Mouse (Mus musculus) spleen, adult 2 months (tissue): ENCODE data around the gene Plekhj1. TPM values are rescaled to one million over a fixed set of nuclear protein-coding genes. Genes with fewer than 3 reads are reported as not detected.

ENCODE experiments used
- DNase-seq, 2 experiments: peaks; one replicate each; pipeline versions ENCODE4 v3.0.0 to v3.0.0-alpha.2; 2012 to 2021; ENCODE audit warnings: low spot score in 2 of 2, low read depth in 1 of 2
- H3K27ac ChIP-seq: fragments of 200-500 bp; 2 replicates; pipeline ENCODE4 v1.5.1; 2012; ENCODE audit warnings: low read length, inconsistent platforms; ENCODE audit not compliant: insufficient read depth
- H3K27me3 ChIP-seq: fragments of 200-500 bp; 2 replicates; pipeline ENCODE4 v1.6.1; 2012; ENCODE audit warnings: mild to moderate bottlenecking, moderate library complexity, low read length, inconsistent platforms; ENCODE audit not compliant: control insufficient read depth, insufficient read depth
- H3K36me3 ChIP-seq: fragments of 200-500 bp; 2 replicates; pipeline ENCODE4 v1.6.1; 2012; ENCODE audit warnings: mild to moderate bottlenecking, low read length, inconsistent platforms; ENCODE audit not compliant: control insufficient read depth, insufficient read depth
- H3K4me1 ChIP-seq: fragments of 200-500 bp; 2 replicates; pipeline ENCODE4 v1.6.1; 2011; ENCODE audit warnings: inconsistent platforms; ENCODE audit not compliant: control insufficient read depth, insufficient read depth, insufficient read length
- H3K4me3 ChIP-seq: fragments of 200-500 bp; 2 replicates; pipeline ENCODE4 v1.5.1; 2011; ENCODE audit warnings: mild to moderate bottlenecking, inconsistent platforms; ENCODE audit not compliant: insufficient read depth, insufficient read length; ENCODE audit errors: extremely low read depth
- CTCF ChIP-seq: fragments of 200-500 bp; IDR thresholded peaks from 2 replicates; pipeline ENCODE4 v1.5.1; 2011; ENCODE audit warnings: mild to moderate bottlenecking, inconsistent platforms; ENCODE audit not compliant: insufficient read depth, insufficient read length, insufficient replicate concordance; ENCODE audit errors: extremely low read depth
- POLR2A ChIP-seq: fragments of 200-500 bp; IDR thresholded peaks from 2 replicates; pipeline ENCODE4 v1.6.1; 2011; ENCODE audit warnings: low read depth, low read length, inconsistent platforms
- WGBS: fragments of 180-500 bp; shearing (Covaris S2); methylation state at CpG from one replicate; pipeline ENCODE4 v1.1.7; 2018; 5-methylcytosine and 5-hydroxymethylcytosine counted together
- polyA plus RNA-seq: library from polyadenylated mRNA; depleted of rRNA; stranded (reverse); fragments of >200 nt; gene quantifications from 2 replicates; pipeline ENCODE4 v1.2.3, GENCODE M21; 2012

Gene Plekhj1
- polyA plus RNA-seq, 1 experiment = 71.8 TPM

DNA sequence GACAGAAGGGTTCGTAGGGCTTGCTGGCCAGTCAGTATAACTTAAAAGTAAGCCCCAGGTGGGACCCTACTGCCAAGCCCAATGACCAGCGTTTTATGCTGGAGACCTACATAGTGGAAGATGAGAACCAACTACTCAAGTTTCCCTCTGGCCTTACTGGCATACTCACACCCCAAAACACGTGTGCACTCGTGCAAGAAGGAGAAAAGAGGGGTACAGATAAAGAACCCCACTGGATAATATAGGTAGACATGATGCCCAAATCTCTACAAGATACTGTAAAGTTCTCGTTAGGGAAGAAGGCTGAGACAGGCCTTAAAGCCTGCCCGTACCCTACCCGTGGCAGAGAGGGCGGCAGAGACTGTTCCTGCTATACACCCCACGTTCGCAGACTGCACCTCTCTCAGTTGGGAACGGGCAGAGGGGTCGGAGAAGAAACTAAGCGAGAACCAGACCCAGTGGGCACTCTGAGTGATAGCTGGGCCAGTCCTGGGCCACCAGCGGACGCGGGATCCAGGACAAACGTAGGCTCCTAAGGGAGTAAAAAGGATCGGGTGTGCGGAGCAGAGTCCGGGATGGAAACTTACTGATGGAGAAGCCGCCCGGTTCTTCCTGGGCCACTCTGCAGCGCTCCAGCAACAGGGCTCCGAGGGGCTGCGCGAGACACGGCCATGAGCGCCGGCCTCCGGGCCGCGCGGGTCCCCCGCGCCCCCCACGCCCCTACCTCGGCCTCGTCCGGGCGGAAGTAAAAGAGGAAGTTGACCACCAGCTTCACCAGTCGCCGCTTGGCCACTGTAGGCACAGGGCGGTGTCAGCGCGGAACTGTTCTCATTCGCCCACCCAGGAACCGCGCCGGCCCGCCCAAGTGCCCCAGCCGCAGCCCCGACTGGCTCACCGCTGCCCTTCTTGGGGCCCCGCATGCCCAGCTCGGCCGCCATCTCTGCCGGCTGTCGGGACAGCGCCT lies 958 bp downstream of the Plekhj1 start:
- no peaks in the 10 kb centered on the region for H3K27me3 ChIP-seq
- H3K27ac ChIP-seq = peak overlapping the region; percentile 100
- DNase-seq = peak in 1 of 2 experiments; percentile 18
- peaks cover 23% of the 10 kb centered on the region for H3K36me3 ChIP-seq
- H3K4me1 ChIP-seq = peaks cover 4% of the 10 kb centered on the region; the same call in 1 of the 2 replicates
- TF ChIP-seq POLR2A = no peak
- no peak for TF ChIP-seq CTCF
- peak overlapping the region; percentile 94 for H3K4me3 ChIP-seq
- 3% methylated on average over 59 of the region's 59 CpGs for WGBS

DNA sequence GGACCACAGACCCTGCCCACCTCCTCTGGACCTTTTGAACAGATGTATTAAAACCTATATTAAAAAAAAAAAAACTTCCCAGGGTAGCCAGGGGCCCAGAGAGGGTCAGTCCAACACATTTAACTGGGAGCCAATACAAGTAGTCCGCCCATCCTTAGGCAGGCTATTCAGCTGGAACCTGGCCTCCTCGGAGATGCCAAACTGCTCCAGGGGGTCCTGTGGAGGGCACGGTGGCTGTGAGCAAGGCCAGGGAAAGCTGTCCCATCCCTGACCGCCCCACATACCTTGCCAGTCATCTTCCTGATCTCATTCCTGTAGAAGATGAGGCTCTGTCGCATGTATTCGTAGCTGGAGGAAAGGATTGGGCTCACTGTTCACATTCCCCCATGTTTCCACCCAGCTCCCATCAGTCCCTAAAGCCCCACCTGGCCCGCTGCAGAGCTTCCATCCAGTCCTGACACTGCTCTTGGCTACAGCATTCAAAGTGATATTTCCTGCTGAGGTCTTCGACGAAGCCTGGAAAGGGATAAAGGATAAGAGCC lies 2.0 kb downstream of the Plekhj1 start:
- 93% methylated on average over 9 of the region's 9 CpGs for WGBS
- no peak for DNase-seq
- H3K4me1 ChIP-seq = peaks cover 13% of the 10 kb centered on the region
- no peak overlapping the region for H3K27ac ChIP-seq
- no peak for TF ChIP-seq CTCF
- no peak for TF ChIP-seq POLR2A
- no peaks in the 10 kb centered on the region for H3K27me3 ChIP-seq
- H3K4me3 ChIP-seq = no peak overlapping the region
- H3K36me3 ChIP-seq = peaks cover 22% of the 10 kb centered on the region

DNA sequence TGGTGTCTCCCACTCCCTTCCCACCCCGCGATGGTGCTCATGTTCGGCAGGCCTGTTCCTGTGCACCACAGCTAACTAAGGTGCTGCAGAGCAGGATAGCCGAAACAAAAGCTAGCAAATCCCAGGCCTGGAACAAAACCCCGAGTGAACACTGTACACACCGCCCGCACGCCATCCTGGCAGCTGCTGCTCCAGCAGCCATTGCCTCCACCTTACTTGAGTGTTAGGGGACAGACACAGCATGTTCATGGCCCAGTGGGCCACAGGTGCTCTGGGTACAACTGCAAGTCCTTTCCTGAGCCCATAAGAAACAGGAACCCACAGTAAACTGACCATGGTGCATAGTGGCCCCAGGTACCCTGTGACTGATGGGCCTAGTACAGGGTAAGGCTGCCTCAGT lies 3.7 kb downstream of the Plekhj1 start:
- H3K4me1 ChIP-seq = peaks cover 9% of the 10 kb centered on the region
- TF ChIP-seq POLR2A (no peak), CTCF (no peak)
- H3K27me3 ChIP-seq = no peaks in the 10 kb centered on the region
- no peak overlapping the region for H3K27ac ChIP-seq
- DNase-seq = no peak
- WGBS = 87% methylated on average over 8 of the region's 8 CpGs
- peaks cover 30% of the 10 kb centered on the region for H3K36me3 ChIP-seq
- no peak overlapping the region for H3K4me3 ChIP-seq

- no peak overlapping the region for H3K27ac ChIP-seq
- no peak overlapping the region for H3K4me3 ChIP-seq
- peaks cover 38% of the 10 kb centered on the region for H3K36me3 ChIP-seq
- no peak for TF ChIP-seq CTCF
- TF ChIP-seq POLR2A = no peak
- DNase-seq = no peak
- H3K4me1 ChIP-seq = peaks cover 9% of the 10 kb centered on the region
- 90% methylated on average over 4 of the region's 4 CpGs for WGBS
- no peaks in the 10 kb centered on the region for H3K27me3 ChIP-seq
Measured at GRCm38 (mm10) chr10:80793803-80794202, 4.6 kb downstream of the Plekhj1 start.

DNA sequence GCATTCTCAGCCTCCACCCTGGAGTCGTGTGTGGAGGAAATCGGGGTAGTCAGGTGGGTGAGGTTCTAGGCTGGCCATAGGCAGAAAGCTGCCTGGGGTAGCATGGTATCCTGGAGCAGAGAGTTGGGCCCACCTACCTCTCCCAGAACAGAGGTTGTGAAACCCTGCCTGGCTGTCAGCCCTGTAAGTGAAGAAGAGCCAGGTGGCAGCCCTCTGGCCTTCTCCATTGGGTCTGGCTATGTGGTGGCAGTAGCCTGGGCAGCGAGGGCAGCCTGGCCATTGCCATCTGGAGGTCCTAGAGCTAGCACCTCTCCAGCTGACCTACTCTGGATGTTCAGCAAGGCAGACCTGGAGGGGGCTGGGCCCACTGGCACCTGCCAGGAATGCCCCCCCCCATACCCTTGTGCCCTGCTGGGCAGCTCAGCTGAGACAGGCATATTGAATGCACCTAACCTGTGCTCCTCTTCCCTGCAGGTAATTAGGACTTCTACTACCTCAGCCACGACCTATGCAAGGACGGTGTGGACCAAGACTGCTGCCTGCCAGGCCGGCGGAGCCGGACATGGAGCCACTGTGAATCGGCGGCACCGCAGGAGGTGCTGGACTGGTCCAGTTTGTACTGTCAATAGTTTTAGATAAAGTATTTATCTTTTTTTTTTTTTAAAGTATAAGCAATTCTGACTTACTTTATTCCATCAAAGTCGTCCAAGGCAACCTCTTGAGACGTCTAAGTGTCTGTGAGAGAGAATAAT lies 5.2 kb downstream of the Plekhj1 start:
- Histone ChIP-seq H3K4me1 (peaks cover 9% of the 10 kb centered on the region), H3K36me3 (peaks cover 44% of the 10 kb centered on the region), H3K27me3 (no peaks in the 10 kb centered on the region), H3K27ac (no peak overlapping the region), H3K4me3 (no peak overlapping the region)
- DNase-seq = no peak
- WGBS = 87% methylated on average over 13 of the region's 13 CpGs
- TF ChIP-seq POLR2A (no peak), CTCF (no peak)

DNA sequence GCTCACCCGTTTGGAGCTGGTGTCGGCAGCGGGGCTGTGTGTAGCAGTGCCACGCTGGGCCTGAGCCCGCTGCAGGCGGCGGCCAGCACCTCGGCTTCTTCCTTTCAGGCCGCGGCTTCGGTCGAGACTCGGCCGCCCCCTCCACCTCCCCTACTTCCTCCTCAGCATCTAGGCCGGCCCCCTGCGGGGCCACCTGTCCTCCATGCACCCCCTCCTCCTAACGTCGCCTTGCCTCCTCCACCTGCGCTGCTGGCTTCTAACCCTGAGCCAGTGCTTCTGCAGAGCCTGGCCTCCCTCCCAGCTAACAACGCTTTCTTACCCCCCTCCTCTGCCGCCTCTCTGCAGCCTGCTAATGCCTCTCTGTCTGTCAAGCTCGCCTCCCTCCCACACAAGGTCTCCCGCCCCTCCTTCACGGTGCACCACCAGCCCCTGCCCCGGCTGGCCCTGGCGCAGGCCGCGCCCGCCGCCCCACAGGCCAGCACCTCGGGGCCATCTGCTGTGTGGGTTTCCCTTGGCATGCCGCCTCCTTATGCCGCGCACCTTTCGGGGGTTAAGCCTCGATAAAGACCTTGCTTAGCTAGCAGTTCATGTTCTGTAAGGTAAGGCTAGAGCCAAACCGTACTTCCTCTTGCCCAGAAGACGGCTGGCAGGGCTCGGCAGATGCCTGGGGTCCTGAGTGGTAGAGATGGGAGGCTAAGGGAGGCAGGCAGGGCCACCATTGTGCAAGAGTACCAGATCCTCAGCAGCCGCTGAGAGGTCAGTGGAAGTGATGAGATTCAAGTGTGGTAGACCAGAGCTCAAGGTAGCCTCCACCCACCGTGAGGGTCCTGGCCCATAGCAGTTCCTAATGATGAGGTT lies 6.0 kb downstream of the Plekhj1 start:
- 34% methylated on average over 41 of the region's 41 CpGs for WGBS
- Histone ChIP-seq H3K36me3 (peaks cover 50% of the 10 kb centered on the region), H3K27me3 (no peaks in the 10 kb centered on the region), H3K4me1 (peaks cover 9% of the 10 kb centered on the region), H3K27ac (peak overlapping the region; percentile 17; the same call in 1 of the 2 replicates), H3K4me3 (no peak overlapping the region)
- TF ChIP-seq POLR2A = no peak
- no peak for TF ChIP-seq CTCF
- DNase-seq = peak in 1 of 2 experiments; percentile 13
